Mouse (Mus musculus) ES-Bruce4 (cell line): Measurements from ENCODE around the gene Ankdd1a.

Experiments used
- CTCF ChIP-seq: IDR thresholded peaks from one replicate; pipeline ENCODE4 v1.8.1; 2011; ENCODE audit warnings: low read depth, low read length
- POLR2A ChIP-seq: IDR thresholded peaks from one replicate; pipeline ENCODE4 v1.8.1; 2011; ENCODE audit warnings: low read length; ENCODE audit not compliant: insufficient read depth

DNA sequence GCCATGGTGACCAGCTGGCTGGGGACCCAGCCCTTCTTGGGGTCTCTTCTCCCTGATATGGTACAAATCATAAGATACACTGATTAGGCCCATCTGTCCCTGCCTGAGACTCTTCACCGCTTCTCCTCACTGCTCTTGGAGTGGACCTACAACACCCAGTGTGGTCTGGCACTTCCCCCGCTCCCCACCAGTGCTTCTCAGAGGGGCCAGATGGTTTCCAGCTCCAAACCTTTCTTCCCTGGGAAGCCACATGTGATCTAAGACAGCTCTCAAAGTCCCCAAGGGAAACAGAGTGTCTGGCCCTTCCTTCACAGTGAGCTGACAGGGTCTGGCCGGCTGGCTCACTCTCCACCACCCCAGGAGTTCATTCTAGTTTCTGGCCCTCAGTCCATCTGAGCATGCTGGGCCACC is 5.1 kb downstream of the Ankdd1a start:
- TF ChIP-seq POLR2A, result no peak
- TF ChIP-seq CTCF, result no peak
